Mouse (Mus musculus): ENCODE data around the gene Arhgap25.
A peak's percentile ranks its signal among the peaks of the same experiment; 100 is the strongest.
"Not testable (repeated sequence)": the region's sequence is repeated elsewhere in the genome, so short reads cannot be mapped to it uniquely, and the experiment has no call there.

Arhgap25 gene

GRCm38 (mm10) chr6:87535651-87536050, 2.6 kb upstream of the Arhgap25 start:
- DNase-seq, result no peak

DNA sequence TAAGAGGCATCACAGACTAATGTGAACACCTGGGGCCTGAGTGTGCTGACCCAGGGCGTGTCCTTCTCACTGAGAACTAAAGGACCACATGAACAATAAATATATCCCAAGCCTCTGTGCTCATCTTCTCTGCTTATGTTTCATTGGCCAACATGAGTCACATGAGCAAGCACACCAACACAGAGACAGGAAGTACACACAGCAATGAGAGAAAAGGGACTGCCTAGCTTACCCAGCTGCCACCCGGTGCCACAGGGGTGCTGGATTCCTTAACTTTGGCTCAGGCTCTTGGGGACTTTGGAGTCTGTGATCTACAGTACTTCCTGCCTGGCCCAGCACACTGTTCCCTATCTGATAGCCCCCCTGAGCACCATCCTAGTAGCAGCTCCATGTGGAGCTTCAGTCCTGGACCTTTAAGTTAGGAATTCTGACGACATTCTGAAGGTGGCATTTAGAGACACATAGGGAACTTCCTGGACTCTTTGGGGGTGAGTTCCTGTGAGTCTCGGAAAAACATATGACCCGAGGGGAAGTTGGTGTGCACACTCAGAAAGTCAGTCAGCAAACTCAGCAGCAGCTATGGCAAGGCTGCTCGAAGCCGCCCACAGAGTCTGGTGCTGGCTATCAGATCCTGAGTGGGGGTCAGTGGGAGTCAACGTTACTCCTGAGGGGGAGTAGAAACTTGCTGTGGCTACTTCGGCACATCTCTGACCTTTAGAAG, 2.0 kb upstream of the Arhgap25 start:
- no peak for DNase-seq

GRCm38 (mm10) chr6:87531456-87532015, 1.5 kb downstream of the Arhgap25 start:
- DNase-seq, result no peak

GRCm38 (mm10) chr6:87530386-87530785, 2.7 kb downstream of the Arhgap25 start:
- DNase-seq, result no peak

DNA sequence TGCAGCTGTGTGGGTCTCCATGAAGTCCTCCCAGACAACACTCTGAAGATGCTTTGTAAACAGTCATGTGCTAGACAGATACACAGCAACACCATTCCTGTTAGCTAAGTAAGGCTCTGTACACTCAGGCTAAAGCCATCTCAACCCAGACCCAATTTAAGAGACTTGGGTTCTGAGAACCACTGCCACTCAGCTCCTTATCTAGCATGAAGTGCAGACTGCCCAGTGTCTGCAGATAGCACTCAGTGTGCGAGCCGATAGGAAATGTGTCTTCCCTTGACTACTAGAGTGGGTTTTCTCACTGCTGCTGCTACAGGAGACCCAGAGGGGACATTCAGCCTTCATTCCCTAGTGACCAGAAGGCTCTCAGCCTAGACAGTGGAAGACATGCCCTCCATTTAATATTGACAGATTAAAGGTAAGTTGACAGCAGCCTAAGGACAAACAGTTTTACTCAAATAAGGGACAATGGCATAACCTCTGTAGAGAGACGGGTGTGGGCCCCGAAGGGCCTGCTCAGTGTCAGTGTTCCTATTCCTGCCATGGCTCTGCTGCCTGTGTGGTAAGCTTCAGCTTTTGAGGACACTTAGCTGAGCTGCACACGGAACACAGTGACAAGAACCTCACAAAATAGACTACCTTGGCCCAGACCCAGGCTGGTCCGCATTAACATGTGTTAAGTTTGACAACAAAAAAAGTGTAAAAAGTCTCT, 5.1 kb downstream of the Arhgap25 start:
- DNase-seq, result no peak

DNA sequence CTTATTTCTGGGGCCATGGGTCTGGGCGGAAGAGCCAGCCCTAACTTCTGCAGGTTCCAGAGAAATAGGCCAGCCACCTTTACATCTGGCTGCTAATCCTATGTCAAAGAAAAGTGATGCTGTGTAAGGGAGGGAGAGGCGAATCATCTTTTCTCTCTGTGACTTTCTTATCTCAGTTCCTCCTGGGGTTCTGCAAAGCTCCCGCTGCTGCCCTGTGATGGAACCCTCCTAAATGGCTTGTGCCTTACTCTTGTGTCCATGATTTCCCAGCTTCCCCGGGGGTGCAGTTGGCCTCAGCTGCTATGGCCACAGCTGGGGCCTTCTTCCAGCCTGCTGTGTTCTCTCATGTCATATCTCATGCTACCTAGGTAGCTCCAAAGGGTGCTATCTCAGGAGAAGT, 5.7 kb downstream of the Arhgap25 start:
- no peak for DNase-seq

DNA sequence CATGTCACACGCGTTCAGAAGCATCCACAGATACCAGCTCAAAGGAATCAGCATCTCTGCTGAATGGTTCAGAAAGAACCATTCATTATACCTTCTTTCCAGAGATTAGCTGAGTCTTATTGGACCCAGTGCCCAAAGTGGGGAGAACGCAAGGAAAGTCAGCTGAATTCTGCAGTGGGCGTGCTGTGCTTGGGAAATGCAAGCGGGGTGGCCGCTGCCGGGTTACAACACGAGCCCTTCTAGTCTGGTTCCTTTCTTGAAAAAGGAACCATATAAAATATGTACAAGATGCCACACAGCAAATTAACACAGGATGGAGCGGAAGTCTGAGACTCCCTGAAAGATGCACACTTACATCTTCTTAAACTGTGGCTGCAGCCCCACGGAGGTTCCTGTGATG, 7.9 kb downstream of the Arhgap25 start:
- DNase-seq, result no peak

DNA sequence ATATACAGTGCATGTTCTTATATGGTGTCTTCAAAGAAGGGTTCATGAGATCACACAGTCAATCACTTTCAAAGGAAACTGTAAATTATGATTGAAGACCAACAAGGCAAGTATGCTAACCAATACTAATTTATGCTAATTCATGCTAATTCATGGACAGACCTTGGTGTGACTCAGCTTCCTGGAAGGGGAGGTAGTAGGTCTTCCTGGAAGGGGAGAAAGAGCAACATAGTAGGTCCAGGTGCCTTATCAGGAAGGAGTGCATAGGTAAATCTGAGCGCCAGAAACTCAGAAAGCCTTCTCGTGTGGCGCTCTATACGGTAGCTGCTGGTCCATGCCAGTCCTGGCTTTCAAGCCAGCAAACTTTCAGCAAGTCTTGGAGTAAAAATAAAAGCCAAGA, 8.8 kb downstream of the Arhgap25 start:
- DNase-seq, result no peak

- no peak for DNase-seq
Measured at GRCm38 (mm10) chr6:87523736-87524135, 9.3 kb downstream of the Arhgap25 start.

DNA sequence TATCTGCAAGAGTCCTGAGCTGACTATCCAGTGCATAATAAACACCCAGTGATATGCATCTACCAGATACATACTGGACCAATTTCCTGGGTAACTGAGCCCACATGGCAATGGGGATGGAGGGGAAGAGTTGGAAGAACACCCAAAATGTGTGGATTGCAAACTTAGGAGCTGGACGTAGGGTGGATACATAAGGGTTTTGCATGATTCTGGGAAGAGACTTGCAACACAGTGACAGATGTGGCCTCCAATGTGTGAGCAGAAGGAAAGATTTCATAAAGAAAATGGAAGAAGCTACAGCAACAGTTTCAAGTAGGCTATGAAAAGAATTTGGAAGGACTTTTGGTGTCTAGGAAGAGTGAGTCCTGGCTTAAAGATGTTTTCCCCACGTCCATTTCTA, 10.0 kb downstream of the Arhgap25 start:
- DNase-seq, result no peak

GRCm38 (mm10) chr6:87522236-87522635, 10.8 kb downstream of the Arhgap25 start:
- DNase-seq, result peak; percentile 51 to 80

DNA sequence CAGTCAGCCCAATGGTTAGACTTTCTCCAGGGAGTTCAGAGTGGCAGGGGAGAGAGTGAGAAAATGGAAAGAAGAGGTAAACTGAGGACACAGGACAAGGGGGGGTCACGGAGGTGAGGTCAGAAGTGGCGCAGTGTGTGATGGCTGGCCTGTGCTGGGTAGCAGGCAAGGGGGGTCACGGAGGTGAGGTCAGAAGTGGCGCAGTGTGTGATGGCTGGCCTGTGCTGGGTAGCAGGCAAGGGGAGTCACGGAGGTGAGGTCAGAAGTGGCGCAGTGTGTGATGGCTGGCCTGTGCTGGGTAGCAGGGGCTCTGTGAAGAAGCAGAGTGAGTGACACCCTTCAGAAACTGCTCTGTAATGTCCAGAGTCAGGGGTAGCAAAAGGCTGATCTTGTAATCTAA, 11.4 kb downstream of the Arhgap25 start:
- DNase-seq, result not testable (repeated sequence)

GRCm38 (mm10) chr6:87520572-87520971, 12.5 kb downstream of the Arhgap25 start:
- DNase-seq, result peak; percentile 50 to 69

DNA sequence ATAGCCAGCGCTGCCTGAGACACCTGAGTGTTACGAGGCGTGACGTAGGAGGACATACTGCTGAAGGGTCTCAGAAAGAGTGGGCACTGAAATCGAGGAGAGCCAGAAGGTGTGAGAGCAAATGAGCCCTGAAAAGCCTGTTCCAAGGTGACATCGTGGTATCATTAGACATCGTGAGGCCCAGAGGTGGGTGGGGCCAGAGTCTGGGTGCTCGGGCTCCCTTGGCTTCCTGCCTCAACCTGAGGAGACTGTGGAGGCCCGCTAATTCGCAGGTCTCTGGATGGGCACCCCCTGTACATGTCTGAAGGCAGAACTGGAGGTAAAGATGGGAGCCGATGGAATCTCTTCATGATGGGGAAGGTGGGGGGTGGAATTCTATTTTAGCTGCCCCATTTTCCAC, 13.2 kb downstream of the Arhgap25 start:
- DNase-seq, result no peak

DNA sequence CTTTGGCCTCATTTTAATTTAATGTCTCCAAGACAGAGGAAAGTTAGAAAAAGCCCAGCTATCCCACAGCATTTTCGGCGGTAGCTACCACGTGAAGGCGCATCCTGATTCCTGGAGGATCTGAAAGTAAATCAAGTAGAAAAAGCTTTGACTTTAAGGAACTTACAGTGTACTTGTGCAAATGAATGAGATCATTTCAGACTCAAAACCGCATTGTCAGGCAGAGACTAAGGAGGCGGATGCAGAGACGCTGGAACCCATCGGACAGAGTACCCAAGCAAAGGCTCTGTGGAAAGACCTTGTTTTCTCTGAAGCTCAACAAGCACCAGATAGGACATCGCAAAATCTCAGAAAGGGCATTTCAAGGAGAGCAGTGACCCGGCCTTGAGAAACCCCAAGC, 14.4 kb downstream of the Arhgap25 start:
- DNase-seq, result no peak

- no peak for DNase-seq
Measured at GRCm38 (mm10) chr6:87517753-87518409, 15.2 kb downstream of the Arhgap25 start.

GRCm38 (mm10) chr6:87514321-87514720, 18.7 kb downstream of the Arhgap25 start:
- no peak for DNase-seq

DNA sequence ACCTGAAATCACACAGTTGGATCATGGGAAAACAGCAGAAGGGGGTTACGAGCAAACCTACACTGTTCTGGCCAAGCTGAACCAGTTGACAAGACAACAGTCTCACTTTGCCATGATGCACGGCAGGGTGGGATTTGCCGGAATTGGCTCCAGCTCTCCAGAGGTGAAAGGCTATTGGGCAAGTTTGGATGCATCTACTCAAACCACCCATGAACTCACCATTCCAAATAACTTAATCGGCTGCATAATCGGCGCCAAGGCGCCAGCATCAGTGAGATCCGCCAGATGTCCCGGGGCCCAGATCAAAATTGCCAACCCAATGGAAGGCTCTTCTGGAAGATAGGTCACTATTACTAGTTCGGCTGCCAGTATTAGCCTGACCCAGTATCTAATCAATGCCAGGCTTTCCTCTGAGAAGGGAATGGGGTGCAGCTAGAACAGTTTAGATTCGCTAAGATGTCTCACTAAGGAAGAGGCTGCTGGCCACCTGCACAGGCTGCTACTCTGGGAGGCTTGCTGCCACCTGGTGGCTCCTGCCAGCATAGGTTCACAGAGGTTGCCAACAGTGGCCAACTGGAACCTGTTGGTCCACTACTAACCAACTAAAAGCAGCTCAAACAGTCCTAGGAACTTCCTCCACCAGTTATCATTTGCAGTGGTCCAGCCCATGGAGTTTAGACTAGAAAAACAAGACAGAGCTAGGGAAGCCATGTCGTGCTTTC, 19.9 kb downstream of the Arhgap25 start:
- peak; percentile 83 to 87 for DNase-seq

- no peak for DNase-seq
Measured at GRCm38 (mm10) chr6:87510999-87511398, 22.1 kb downstream of the Arhgap25 start.

DNA sequence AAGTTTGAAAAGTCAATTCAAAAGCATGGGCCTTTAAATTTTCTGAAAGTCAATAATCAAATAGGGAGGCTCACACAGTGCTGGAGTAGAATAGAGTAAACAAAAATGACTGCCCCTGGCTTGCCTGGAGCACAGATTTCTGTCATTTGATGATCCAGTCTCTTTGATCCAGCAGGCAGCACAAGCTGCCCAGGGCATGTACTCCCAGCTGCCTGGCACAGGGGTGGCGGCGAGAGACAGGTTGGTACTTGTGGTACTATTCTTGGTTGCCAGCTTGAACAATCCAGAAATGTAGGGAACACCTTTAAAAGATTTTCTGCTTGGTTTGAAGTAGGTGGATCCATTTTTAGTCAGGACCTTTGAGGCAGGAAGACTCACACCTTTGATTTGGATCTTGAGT, 23.3 kb downstream of the Arhgap25 start:
- no peak for DNase-seq

DNA sequence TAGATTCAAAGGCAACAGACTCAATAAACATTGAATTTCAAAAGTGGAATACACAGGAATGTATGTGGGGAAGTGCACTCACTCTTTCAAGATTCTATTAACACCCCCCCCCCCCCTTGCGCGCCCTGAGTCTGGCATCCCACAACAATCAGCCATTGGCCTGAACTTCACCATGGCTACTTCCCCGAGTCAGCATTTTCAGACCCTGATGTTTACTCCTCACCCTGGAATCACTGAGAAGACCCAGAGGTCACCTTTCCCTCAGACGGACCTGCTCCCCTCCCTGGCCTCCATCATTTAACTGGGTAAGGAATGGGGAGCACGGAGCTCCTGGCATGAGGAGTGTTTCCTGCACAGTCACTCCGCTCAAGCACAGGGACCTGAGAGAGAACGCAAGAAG, 28.2 kb downstream of the Arhgap25 start:
- no peak for DNase-seq

DNA sequence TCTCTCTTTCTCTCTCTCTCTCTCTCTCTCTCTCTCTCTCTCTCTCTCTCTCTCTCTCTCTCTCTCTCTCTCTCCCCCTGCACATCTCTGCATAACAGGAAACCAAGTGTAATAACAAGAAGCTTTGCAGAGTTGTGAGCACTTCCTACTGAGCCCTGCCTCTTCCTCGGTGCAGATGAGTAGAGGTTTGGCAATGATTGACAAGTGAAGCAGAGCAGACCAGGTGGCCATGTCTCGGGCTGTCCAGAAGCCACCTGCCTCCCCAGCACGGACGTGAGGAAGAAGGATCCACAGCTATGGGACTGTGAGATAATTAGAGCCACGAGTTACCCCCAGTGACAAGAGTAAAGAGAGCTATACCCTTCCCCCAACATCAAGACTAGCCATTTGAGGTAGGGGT, 29.1 kb downstream of the Arhgap25 start:
- no peak for DNase-seq

GRCm38 (mm10) chr6:87503536-87503935, 29.5 kb downstream of the Arhgap25 start:
- no peak for DNase-seq
